Mouse (Mus musculus) ES-E14 (cell line): Measurements from ENCODE around the gene Zfp385c. TPM values are rescaled to one million over a fixed set of nuclear protein-coding genes. Genes with fewer than 3 reads are reported as not detected.
A peak's percentile ranks its signal among the peaks of the same experiment; 100 is the strongest.

ENCODE experiments used
- DNase-seq: peaks from one replicate; pipeline ENCODE4 v3.0.0-alpha.2; 2013; ENCODE audit warnings: low read depth, low spot score
- H3K27ac ChIP-seq: 2 replicates; pipeline ENCODE4 v1.5.1; 2012; ENCODE audit warnings: low read depth, mild to moderate bottlenecking, low read length, moderate library complexity, mixed read lengths; ENCODE audit not compliant: poor library complexity, insufficient read depth, severe bottlenecking
- H3K36me3 ChIP-seq: 2 replicates; pipeline ENCODE4 v1.6.1; 2012; ENCODE audit warnings: mild to moderate bottlenecking, low read length, moderate library complexity, mixed read lengths; ENCODE audit not compliant: control insufficient read depth, poor library complexity, insufficient read depth, severe bottlenecking
- H3K4me1 ChIP-seq, 2 experiments: fragments of 150-350 bp in 1 of 2; sonication (generic) in 1 of 2; 2 replicates each; pipeline ENCODE4 v1.6.1; 2012; ENCODE audit warnings: low read length in 2 of 2, mild to moderate bottlenecking in 1 of 2, mixed read lengths in 1 of 2; ENCODE audit not compliant: control insufficient read depth in 2 of 2, insufficient read depth in 2 of 2, poor library complexity in 1 of 2
- H3K4me3 ChIP-seq, 2 experiments: fragments of 150-350 bp in 1 of 2; sonication (generic) in 1 of 2; 2 replicates each; pipeline ENCODE4 v1.5.1; 2012; ENCODE audit warnings: low read length in 2 of 2, low read depth in 1 of 2, mild to moderate bottlenecking in 1 of 2, mixed read lengths in 1 of 2; ENCODE audit not compliant: insufficient read depth in 1 of 2, poor library complexity in 1 of 2, severe bottlenecking in 1 of 2
- H3K9ac ChIP-seq: 2 replicates; pipeline ENCODE4 v1.6.1; 2012; ENCODE audit warnings: low read depth, mild to moderate bottlenecking, low read length, mixed read lengths; ENCODE audit not compliant: poor library complexity, insufficient read depth, severe bottlenecking
- H3K9me3 ChIP-seq: fragments of 150-350 bp; sonication (generic); 2 replicates; pipeline ENCODE4 v1.6.1; 2012; ENCODE audit warnings: low read depth, mild to moderate bottlenecking, low read length; ENCODE audit not compliant: control insufficient read depth, insufficient read depth
- CHD2 ChIP-seq: IDR thresholded peaks from 2 replicates; pipeline ENCODE4 v1.6.1; 2014; ENCODE audit warnings: mild to moderate bottlenecking, low read depth, low read length, inconsistent platforms
- HCFC1 ChIP-seq: IDR thresholded peaks from 2 replicates; pipeline ENCODE4 v1.6.1; 2012; ENCODE audit warnings: low read length, inconsistent platforms, borderline replicate concordance; ENCODE audit not compliant: insufficient read depth
- MAFK ChIP-seq: IDR thresholded peaks from 2 replicates; pipeline ENCODE4 v1.6.1; 2014; ENCODE audit warnings: mild to moderate bottlenecking, low read depth, low read length, inconsistent platforms; ENCODE audit not compliant: insufficient read depth
- ZC3H11A ChIP-seq: IDR thresholded peaks from 2 replicates; pipeline ENCODE4 v1.6.1; 2012; ENCODE audit warnings: low read depth, mild to moderate bottlenecking, inconsistent platforms, low read length, borderline replicate concordance
- ZNF384 ChIP-seq: IDR thresholded peaks from 2 replicates; pipeline ENCODE4 v1.6.1; 2012; ENCODE audit warnings: low read depth, low read length, inconsistent platforms
- in situ Hi-C, 2 experiments: fragments of 600-800 bp; cut with MboI; formaldehyde crosslinking; loops; one replicate each; pipeline ENCODE4 v1.15.1; 2025; ENCODE audit warnings: low sequenced_read_pairs in 2 of 2, inconsistent platforms in 1 of 2; ENCODE audit not compliant: unreplicated experiment in 2 of 2
- total RNA-seq: library from RNA; depleted of rRNA; stranded (reverse); fragments of 300-350 nt; gene quantifications from 2 replicates; pipeline ENCODE4 v1.2.3, GENCODE M21; 2012

Zfp385c gene
- total RNA-seq, 1 experiment, result 0.09 TPM

DNA sequence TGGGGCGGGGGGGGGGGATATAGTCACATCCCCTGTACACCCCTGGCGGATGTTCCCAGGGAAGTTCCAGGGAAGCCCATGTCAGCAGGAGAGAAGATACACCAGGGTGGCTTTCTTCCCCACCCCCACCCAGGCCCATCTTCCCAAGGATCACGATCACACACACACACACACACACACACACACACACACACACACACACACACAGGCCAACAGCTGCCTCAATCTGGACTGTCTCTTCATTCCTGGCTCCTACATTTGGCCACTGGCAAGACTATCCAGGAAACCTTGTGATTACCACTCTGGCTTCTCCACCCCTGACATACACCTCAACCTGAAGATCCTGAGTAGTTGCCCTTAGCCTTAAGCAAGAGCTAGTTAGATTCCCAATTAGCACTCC lies 6.9 kb downstream of the Zfp385c start:
- H3K4me3 ChIP-seq, result no peak overlapping the region
- TF ChIP-seq CHD2, result no peak
- TF ChIP-seq HCFC1, result no peak
- no peak for TF ChIP-seq MAFK
- TF ChIP-seq ZC3H11A, result no peak
- no peak for TF ChIP-seq ZNF384
- in situ Hi-C loops, result no loop called here
- H3K9me3 ChIP-seq, result no peaks in the 10 kb centered on the region
- H3K36me3 ChIP-seq, result no peaks in the 10 kb centered on the region
- H3K27ac ChIP-seq, result no peak overlapping the region
- DNase-seq, result no peak
- H3K4me1 ChIP-seq, result peaks cover 0 to 23% of the 10 kb centered on the region in 2 experiments; a peak in 2 of 4 replicates
- H3K9ac ChIP-seq, result no peak overlapping the region

DNA sequence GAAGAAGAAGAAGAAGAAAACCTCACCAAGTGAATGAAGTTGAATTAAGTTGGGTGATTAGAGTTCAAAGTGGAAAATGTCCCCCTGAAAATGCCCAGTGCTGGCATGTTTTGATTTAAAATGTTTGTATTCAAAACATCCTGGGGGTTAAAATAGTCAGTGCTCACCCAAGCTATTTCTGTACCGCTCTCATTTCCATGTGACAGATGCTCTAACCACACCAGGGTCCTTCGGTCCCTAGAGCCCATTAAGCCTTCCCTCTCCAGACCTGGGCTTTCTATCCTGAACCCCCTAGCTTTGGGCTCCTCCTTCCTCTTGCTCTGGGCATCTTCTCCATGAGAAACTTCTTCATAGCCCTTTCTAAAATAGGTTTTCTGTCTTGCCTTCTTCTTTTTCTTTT lies 8.2 kb downstream of the Zfp385c start:
- no peak overlapping the region for H3K27ac ChIP-seq
- no peak for DNase-seq
- in situ Hi-C loops, result no loop called here
- TF ChIP-seq ZNF384, result no peak
- no peak for TF ChIP-seq HCFC1
- no peak for TF ChIP-seq CHD2
- TF ChIP-seq ZC3H11A, result no peak
- TF ChIP-seq MAFK, result no peak
- no peak overlapping the region for H3K9ac ChIP-seq
- peaks cover 0 to 23% of the 10 kb centered on the region in 2 experiments; a peak in 2 of 4 replicates for H3K4me1 ChIP-seq
- H3K9me3 ChIP-seq, result no peaks in the 10 kb centered on the region
- no peak overlapping the region for H3K4me3 ChIP-seq
- H3K36me3 ChIP-seq, result no peaks in the 10 kb centered on the region

DNA sequence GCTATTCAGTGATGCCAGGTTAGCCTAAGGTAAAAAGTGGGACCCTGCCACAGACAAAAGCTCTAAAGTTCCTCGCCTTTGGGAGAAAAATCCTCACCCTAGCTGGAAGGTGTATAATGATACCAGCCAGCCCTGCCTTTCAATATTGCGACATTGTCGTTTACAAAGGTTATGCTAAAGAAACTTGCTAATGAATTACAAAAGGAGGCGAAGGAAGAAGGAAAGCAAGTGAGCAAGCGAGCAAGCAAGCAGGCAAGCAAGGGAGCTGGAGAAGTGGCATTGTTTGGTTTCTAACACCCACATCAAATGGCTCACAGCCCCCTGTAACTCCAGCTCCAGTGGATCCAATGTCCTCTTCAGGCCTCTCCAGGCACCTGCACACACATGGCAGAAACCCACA lies 9.7 kb downstream of the Zfp385c start:
- Histone ChIP-seq H3K4me1 (peaks cover 0 to 27% of the 10 kb centered on the region in 2 experiments; a peak in 2 of 4 replicates), H3K36me3 (no peaks in the 10 kb centered on the region), H3K9ac (no peak overlapping the region), H3K27ac (no peak overlapping the region; the same call in 1 of the 2 replicates), H3K9me3 (no peaks in the 10 kb centered on the region), H3K4me3 (no peak overlapping the region)
- TF ChIP-seq CHD2 (no peak), MAFK (no peak), HCFC1 (no peak), ZNF384 (no peak), ZC3H11A (no peak)
- in situ Hi-C loops, result no loop called here
- DNase-seq, result no peak

DNA sequence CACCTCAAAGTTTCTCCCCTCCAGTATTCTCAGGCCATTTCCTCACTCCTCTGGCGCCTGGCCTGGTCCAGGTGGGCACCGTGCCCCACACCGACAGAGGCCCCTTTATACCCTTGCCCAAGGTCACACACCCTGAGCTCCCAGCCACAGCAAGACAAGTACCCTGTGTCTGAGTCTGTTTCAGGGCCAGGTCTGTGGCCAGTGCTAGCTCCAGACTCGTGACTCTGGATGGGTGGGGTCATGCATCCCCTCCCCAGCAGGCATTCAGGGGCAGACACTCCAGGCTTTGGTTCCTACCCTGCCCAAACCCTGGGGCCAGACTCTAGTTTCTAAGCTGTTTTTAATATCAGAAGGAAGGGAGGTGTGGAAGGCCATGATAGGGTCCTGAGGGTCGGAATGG lies 10.4 kb downstream of the Zfp385c start:
- H3K27ac ChIP-seq, result peak overlapping the region; percentile 3; the same call in 1 of the 2 replicates
- in situ Hi-C loops, result no loop called here
- H3K9ac ChIP-seq, result no peak overlapping the region
- DNase-seq, result no peak
- no peaks in the 10 kb centered on the region for H3K36me3 ChIP-seq
- no peak for TF ChIP-seq CHD2
- no peak for TF ChIP-seq MAFK
- TF ChIP-seq ZNF384, result no peak
- TF ChIP-seq ZC3H11A, result no peak
- TF ChIP-seq HCFC1, result no peak
- no peak overlapping the region for H3K4me3 ChIP-seq
- H3K4me1 ChIP-seq, result peaks cover 0 to 31% of the 10 kb centered on the region in 2 experiments; a peak in 2 of 4 replicates
- H3K9me3 ChIP-seq, result no peaks in the 10 kb centered on the region

DNA sequence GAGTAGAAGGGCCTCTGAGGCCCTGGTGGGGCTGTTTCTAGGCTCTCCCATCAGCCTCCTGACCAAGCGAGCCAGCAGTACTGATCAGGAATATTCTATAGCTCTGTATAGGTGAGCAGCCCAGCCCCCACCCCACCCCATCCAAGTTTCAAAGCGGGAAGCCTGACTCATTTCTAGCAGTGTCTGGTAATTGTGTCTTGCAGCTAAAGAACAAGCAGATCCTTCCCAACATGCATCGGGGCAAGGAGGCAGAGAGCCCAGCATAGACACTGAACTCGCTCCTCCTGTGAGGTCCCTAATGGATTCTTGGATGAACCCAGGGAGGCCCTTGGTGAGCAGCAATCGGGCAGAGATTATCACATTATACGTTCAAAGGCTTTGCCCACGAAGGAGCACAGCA lies 14.4 kb downstream of the Zfp385c start:
- peaks cover 3 to 31% of the 10 kb centered on the region in 2 experiments; a peak in 2 of 4 replicates for H3K4me1 ChIP-seq
- no peak overlapping the region for H3K27ac ChIP-seq
- no peak for TF ChIP-seq HCFC1
- no peak for TF ChIP-seq ZC3H11A
- no peak for TF ChIP-seq ZNF384
- TF ChIP-seq CHD2, result no peak
- TF ChIP-seq MAFK, result no peak
- no peak overlapping the region for H3K4me3 ChIP-seq
- H3K9ac ChIP-seq, result no peak overlapping the region; the same call in 1 of the 2 replicates
- in situ Hi-C loops, result no loop called here
- DNase-seq, result no peak
- H3K9me3 ChIP-seq, result no peaks in the 10 kb centered on the region
- no peaks in the 10 kb centered on the region for H3K36me3 ChIP-seq
